Mouse (Mus musculus) embryonic facial prominence, embryonic 12.5 days (tissue): ENCODE results near the gene Prr9. TPM values are rescaled to one million over a fixed set of nuclear protein-coding genes. Genes with fewer than 3 reads are reported as not detected.

ENCODE experiments used
- ATAC-seq: fragments of 200-750 bp; cut with Nextera tagmentation; 2 replicates; pipeline ENCODE4 v1.8.0; 2017; ENCODE audit not compliant: insufficient number of reproducible peaks, insufficient read depth, low FRiP score, low TSS enrichment
- H3K27ac ChIP-seq: fragments of 300-500 bp; sonication (generic); 2 replicates; pipeline ENCODE4 v1.5.1; 2016; ENCODE audit warnings: mild to moderate bottlenecking
- H3K27me3 ChIP-seq: fragments of 300-500 bp; sonication (generic); 2 replicates; pipeline ENCODE4 v1.6.1; 2016; ENCODE audit warnings: mild to moderate bottlenecking, moderate library complexity
- H3K36me3 ChIP-seq: fragments of 300-500 bp; sonication (generic); 2 replicates; pipeline ENCODE4 v1.6.1; 2016; ENCODE audit warnings: mild to moderate bottlenecking
- H3K4me1 ChIP-seq: fragments of 300-500 bp; sonication (generic); 2 replicates; pipeline ENCODE4 v1.6.1; 2016
- H3K4me2 ChIP-seq: fragments of 300-500 bp; sonication (generic); replicated peaks from 2 replicates; pipeline ENCODE4 v1.6.1; 2016; ENCODE audit warnings: mild to moderate bottlenecking, moderate library complexity
- H3K4me3 ChIP-seq: fragments of 300-500 bp; sonication (generic); 2 replicates; pipeline ENCODE4 v1.5.1; 2016; ENCODE audit warnings: mild to moderate bottlenecking
- H3K9ac ChIP-seq: fragments of 300-500 bp; sonication (generic); 2 replicates; pipeline ENCODE4 v1.6.1; 2016; ENCODE audit warnings: mild to moderate bottlenecking, moderate library complexity
- H3K9me3 ChIP-seq: fragments of 300-500 bp; sonication (generic); 2 replicates; pipeline ENCODE4 v1.6.1; 2016; ENCODE audit warnings: mild to moderate bottlenecking, moderate library complexity
- WGBS: fragments of 180-500 bp; shearing (Covaris S2); methylation state at CpG from one replicate; pipeline ENCODE4 v1.1.7; 2016; 5-methylcytosine and 5-hydroxymethylcytosine counted together
- polyA plus RNA-seq: library from polyadenylated mRNA; unstranded; fragments of >200 nt; fragmentation: Nextera tagmentation; extraction: Ambion mirVana; gene quantifications from 2 replicates; pipeline ENCODE4 v1.2.1, GENCODE M21; 2016

The Prr9 gene
- not detected in 2 replicates for polyA plus RNA-seq

GRCm38 (mm10) chr3:92123847-92124246 is at the start of gene Prr9:
TSS of gene Prr9 (minus strand) at chr3:92123947.
- Histone ChIP-seq H3K36me3 (no peaks in the 10 kb centered on the region), H3K27ac (no peak within 1 kb of the TSS), H3K4me3 (no peak within 1 kb of the TSS), H3K4me1 (no peaks in the 10 kb centered on the region), H3K9ac (no peak within 1 kb of the TSS), H3K9me3 (no peaks in the 10 kb centered on the region), H3K27me3 (no peaks in the 10 kb centered on the region), H3K4me2 (no peak within 1 kb of the TSS)
- 83% methylated on average over 5 of the region's 5 CpGs for WGBS
- ATAC-seq = no peak

- WGBS = 81% methylated on average over 3 of the region's 3 CpGs
- H3K27ac ChIP-seq = no peak overlapping the region
- no peaks in the 10 kb centered on the region for H3K4me1 ChIP-seq
- ATAC-seq = no peak
- no peak overlapping the region for H3K4me2 ChIP-seq
- no peaks in the 10 kb centered on the region for H3K9me3 ChIP-seq
- no peaks in the 10 kb centered on the region for H3K36me3 ChIP-seq
- H3K4me3 ChIP-seq = no peak overlapping the region
- H3K27me3 ChIP-seq = no peaks in the 10 kb centered on the region
- H3K9ac ChIP-seq = no peak overlapping the region
These were observed 46.1 kb upstream of the Prr9 start for GRCm38 (mm10) chr3:92169847-92170246.

DNA sequence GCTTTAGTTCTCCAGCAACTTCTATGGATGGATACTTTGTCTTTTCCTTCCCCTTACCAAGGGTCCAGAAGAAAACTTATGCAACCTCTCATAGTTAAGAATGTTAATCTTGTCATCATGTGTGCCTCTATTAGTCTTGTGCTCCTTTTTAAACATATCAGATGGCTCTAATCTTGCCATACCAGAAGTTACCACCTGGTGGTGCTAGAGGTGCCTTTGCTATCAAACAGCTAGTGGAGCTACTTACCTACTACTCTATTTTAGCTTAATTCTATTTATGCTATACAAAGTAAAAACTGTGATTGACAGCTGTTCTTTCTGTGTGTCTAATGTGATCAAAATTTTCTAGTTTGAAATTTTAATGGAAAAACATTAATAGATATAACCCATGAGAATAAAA is 29.6 kb upstream of the Prr9 start:
- Histone ChIP-seq H3K9me3 (no peaks in the 10 kb centered on the region), H3K27ac (no peak overlapping the region), H3K4me1 (no peaks in the 10 kb centered on the region), H3K27me3 (no peaks in the 10 kb centered on the region), H3K4me3 (no peak overlapping the region), H3K36me3 (no peaks in the 10 kb centered on the region), H3K9ac (no peak overlapping the region), H3K4me2 (no peak overlapping the region)
- no peak for ATAC-seq

DNA sequence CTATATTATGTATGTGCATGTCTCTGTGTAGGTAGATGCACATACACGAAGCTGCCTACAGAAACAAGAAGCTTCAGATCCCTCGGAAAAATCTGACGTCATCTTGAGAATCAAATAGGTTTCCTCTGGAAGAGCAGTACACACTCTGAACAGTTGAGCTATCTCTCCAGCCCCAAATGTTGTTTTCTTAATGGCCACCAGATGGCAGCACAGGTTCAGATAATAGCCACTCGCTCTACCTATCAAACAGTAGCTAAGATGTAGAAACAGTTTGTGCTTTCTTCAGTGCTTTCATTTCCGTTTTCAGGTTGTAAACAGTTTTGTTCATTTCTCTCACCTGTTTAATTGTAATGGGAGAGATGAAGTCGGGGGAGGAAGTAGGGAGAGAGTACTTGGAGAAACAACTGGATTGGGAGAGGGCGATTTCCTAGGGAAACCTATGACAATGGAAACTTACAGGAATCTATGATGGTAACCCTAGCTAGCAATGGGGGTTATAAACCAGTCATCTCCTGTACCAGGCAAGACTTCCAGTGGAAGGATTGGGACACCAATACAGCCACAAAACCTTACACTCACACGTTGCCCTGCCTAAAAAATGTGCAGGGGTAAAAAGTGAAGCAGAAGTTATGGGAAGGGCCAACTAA is 27.0 kb upstream of the Prr9 start:
- Histone ChIP-seq H3K9me3 (no peaks in the 10 kb centered on the region), H3K4me3 (no peak overlapping the region), H3K9ac (no peak overlapping the region), H3K4me2 (no peak overlapping the region), H3K36me3 (no peaks in the 10 kb centered on the region), H3K4me1 (no peaks in the 10 kb centered on the region), H3K27ac (no peak overlapping the region), H3K27me3 (no peaks in the 10 kb centered on the region)
- ATAC-seq = no peak
- WGBS = 21% methylated on average over 8 of the region's 8 CpGs

DNA sequence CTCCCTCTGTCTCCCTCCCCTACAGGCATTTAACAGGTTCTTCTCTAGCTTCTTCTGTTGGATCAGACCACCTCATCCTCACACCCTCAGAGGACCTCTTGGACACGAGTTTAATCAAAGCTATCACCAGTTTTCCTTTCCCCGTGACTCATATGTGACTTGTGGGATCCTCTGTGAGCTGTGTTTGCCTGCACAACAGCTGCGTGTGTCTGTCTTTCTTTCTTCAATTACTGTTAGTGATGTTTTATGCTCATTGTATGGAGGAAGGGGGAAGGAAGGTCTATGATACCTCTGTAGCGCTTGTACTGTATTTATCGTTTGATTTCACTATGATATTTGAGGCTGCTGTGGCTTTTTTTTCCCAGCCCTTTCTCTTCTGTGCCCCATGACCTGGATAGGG is 24.2 kb upstream of the Prr9 start:
- Histone ChIP-seq H3K36me3 (no peaks in the 10 kb centered on the region), H3K4me3 (no peak overlapping the region), H3K4me2 (no peak overlapping the region), H3K27me3 (no peaks in the 10 kb centered on the region), H3K4me1 (no peaks in the 10 kb centered on the region), H3K27ac (no peak overlapping the region), H3K9me3 (no peaks in the 10 kb centered on the region), H3K9ac (no peak overlapping the region)
- no peak for ATAC-seq
- 80% methylated on average over 5 of the region's 5 CpGs for WGBS

GRCm38 (mm10) chr3:92147420-92147819 is 23.7 kb upstream of the Prr9 start:
- H3K36me3 ChIP-seq = no peaks in the 10 kb centered on the region
- ATAC-seq = no peak
- no peak overlapping the region for H3K27ac ChIP-seq
- H3K4me3 ChIP-seq = no peak overlapping the region
- no peaks in the 10 kb centered on the region for H3K9me3 ChIP-seq
- WGBS = 23% methylated on average over 2 of the region's 2 CpGs
- H3K4me1 ChIP-seq = no peaks in the 10 kb centered on the region
- H3K4me2 ChIP-seq = no peak overlapping the region
- H3K27me3 ChIP-seq = no peaks in the 10 kb centered on the region
- H3K9ac ChIP-seq = no peak overlapping the region

DNA sequence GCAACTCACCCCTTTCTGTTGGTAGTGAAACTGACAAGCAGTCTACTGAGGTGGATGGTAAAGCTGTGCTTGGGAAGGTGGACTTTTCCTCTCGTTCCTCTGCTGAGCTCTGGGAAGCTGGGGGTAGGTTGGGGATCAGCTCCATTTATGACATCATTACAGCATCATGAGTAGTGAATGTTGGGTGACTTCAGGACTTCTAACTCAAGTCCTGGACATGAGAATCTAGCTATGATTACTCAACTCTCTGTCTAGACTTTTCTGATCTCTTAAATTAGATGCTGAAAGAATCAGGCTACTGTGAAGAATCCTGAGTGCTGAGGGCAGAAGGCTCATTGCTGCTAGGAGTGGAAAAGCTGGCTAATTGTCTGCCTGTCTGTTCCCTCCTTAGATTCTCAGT is 18.9 kb upstream of the Prr9 start, which contains the start of gene Lelp1:
Gene Lelp1, minus strand, starts transcription at position 101 of the 400 bp plus-strand sequence.
- Histone ChIP-seq H3K4me2 (no peak within 1 kb of the TSS), H3K27ac (no peak within 1 kb of the TSS), H3K36me3 (no peaks in the 10 kb centered on the region), H3K27me3 (no peaks in the 10 kb centered on the region), H3K4me1 (no peaks in the 10 kb centered on the region), H3K4me3 (no peak within 1 kb of the TSS), H3K9me3 (no peaks in the 10 kb centered on the region), H3K9ac (no peak within 1 kb of the TSS)
- no peak for ATAC-seq
- WGBS = 80% methylated on average over 1 of the region's 1 CpGs

DNA sequence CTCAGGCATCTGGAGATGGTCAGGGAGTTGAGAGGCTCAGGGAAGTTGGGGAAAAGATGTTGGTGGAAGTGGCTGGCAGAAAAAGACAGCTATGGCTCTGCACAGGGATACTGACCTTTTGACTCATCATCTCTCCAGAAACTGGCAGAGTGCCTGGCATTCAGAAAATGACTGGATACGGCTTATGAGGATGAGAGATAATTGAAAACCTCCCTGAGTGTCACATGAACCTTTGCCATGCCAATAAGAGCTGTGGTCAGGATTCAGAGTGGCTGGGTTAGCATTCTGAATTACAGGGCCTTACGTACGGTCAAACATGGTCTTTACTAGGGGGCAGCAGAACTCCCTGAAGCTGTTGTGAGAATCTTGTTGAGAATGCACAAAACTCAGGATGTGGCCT is 2.8 kb downstream of the Prr9 start:
- ATAC-seq = no peak
- 77% methylated on average over 3 of the region's 3 CpGs for WGBS
- no peaks in the 10 kb centered on the region for H3K27me3 ChIP-seq
- no peak overlapping the region for H3K4me3 ChIP-seq
- no peak overlapping the region for H3K4me2 ChIP-seq
- no peak overlapping the region for H3K9ac ChIP-seq
- no peaks in the 10 kb centered on the region for H3K4me1 ChIP-seq
- no peak overlapping the region for H3K27ac ChIP-seq
- no peaks in the 10 kb centered on the region for H3K36me3 ChIP-seq
- H3K9me3 ChIP-seq = no peaks in the 10 kb centered on the region

- ATAC-seq = no peak
- no peaks in the 10 kb centered on the region for H3K27me3 ChIP-seq
- 40% methylated on average over 3 of the region's 3 CpGs for WGBS
- H3K4me3 ChIP-seq = no peak overlapping the region
- H3K9me3 ChIP-seq = no peaks in the 10 kb centered on the region
- no peak overlapping the region for H3K9ac ChIP-seq
- no peaks in the 10 kb centered on the region for H3K4me1 ChIP-seq
- no peak overlapping the region for H3K4me2 ChIP-seq
- no peak overlapping the region for H3K27ac ChIP-seq
- no peaks in the 10 kb centered on the region for H3K36me3 ChIP-seq
These were observed 5.8 kb downstream of the Prr9 start for GRCm38 (mm10) chr3:92117930-92118329.

DNA sequence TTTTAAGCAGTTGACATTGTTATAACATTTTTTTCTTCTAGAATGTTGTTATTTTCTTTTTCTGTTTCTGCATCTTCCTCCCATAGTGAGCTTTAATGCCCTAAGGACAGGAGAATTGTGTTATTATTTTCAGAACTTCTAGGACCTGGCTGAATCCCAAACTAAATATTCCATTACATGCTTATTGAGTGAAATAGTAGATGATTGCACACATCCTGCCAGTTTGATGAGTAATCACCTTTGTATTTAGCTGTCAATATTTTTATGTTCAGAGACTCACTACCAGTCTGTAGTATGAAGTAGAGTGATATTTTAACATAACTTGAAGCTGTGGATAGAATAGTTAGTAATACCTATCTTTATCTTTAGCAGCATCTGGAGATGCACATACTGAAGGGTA is 12.2 kb downstream of the Prr9 start:
- Histone ChIP-seq H3K27me3 (no peaks in the 10 kb centered on the region), H3K36me3 (no peaks in the 10 kb centered on the region), H3K4me1 (no peaks in the 10 kb centered on the region), H3K9me3 (no peaks in the 10 kb centered on the region), H3K4me2 (no peak overlapping the region), H3K4me3 (no peak overlapping the region), H3K9ac (no peak overlapping the region), H3K27ac (no peak overlapping the region)
- no peak for ATAC-seq

DNA sequence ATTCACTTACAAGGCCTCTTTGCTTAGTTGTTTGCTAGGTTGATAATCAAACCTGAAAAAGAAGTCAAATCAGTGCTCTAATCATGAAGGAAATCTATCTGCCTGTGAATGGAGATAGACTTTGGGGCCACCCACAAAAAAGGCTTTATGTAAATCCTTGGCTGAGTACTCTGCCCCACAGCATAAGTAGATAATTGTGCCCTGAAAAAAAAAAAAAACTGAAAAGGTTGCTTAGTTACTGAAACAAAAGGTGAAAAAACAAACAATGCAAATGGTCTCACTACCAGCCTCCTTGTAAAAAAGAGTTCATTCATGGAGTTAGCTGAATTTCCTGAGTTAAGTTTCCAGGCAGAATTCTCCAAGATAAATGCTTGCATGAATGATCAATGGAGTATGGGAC is 13.0 kb downstream of the Prr9 start:
- Histone ChIP-seq H3K9ac (no peak overlapping the region), H3K27ac (no peak overlapping the region), H3K36me3 (no peaks in the 10 kb centered on the region), H3K4me3 (no peak overlapping the region), H3K9me3 (no peaks in the 10 kb centered on the region), H3K4me1 (no peaks in the 10 kb centered on the region), H3K4me2 (no peak overlapping the region), H3K27me3 (no peaks in the 10 kb centered on the region)
- ATAC-seq = no peak

GRCm38 (mm10) chr3:92106582-92106981 is 17.2 kb downstream of the Prr9 start:
- no peak overlapping the region for H3K4me2 ChIP-seq
- no peak for ATAC-seq
- H3K4me1 ChIP-seq = no peaks in the 10 kb centered on the region
- no peak overlapping the region for H3K9ac ChIP-seq
- no peaks in the 10 kb centered on the region for H3K27me3 ChIP-seq
- no peak overlapping the region for H3K4me3 ChIP-seq
- no peaks in the 10 kb centered on the region for H3K36me3 ChIP-seq
- 16% methylated on average over 6 of the region's 6 CpGs for WGBS
- no peak overlapping the region for H3K27ac ChIP-seq
- H3K9me3 ChIP-seq = no peaks in the 10 kb centered on the region

GRCm38 (mm10) chr3:92083042-92083441 is 40.7 kb downstream of the Prr9 start, which contains the start of gene Lor:
TSS of gene Lor (minus strand) at chr3:92083142.
- 75% methylated on average over 2 of the region's 2 CpGs for WGBS
- peaks cover 37% of the 10 kb centered on the region for H3K27me3 ChIP-seq
- H3K27ac ChIP-seq = no peak within 1 kb of the TSS
- no peaks in the 10 kb centered on the region for H3K36me3 ChIP-seq
- H3K9ac ChIP-seq = peak within 1 kb of the TSS; percentile 63; the same call in 1 of the 2 replicates
- no peaks in the 10 kb centered on the region for H3K9me3 ChIP-seq
- no peaks in the 10 kb centered on the region for H3K4me1 ChIP-seq
- peak within 1 kb of the TSS; percentile 70 for H3K4me3 ChIP-seq
- no peak for ATAC-seq
- H3K4me2 ChIP-seq = peak within 1 kb of the TSS; percentile 97
